Mouse (Mus musculus) liver, embryonic 14.5 days (tissue): ENCODE data around the gene Cd300c2. TPM values are rescaled to one million over a fixed set of nuclear protein-coding genes. Genes with fewer than 3 reads are reported as not detected.

Source experiments
- ATAC-seq: fragments of 200-750 bp; cut with Nextera tagmentation; 2 replicates; pipeline ENCODE4 v1.8.0; 2017; ENCODE audit warnings: moderate number of reproducible peaks, mild to moderate bottlenecking, moderate library complexity; ENCODE audit not compliant: insufficient read depth
- DNase-seq, 3 experiments: peaks; one replicate each; pipeline ENCODE4 v3.0.0-alpha.2; 2012 to 2013; ENCODE audit warnings: low read depth in 3 of 3, low spot score in 3 of 3
- H3K27ac ChIP-seq: fragments of 300-500 bp; sonication (generic); 2 replicates; pipeline ENCODE4 v1.5.1; 2014; ENCODE audit warnings: moderate library complexity, mild to moderate bottlenecking, control low read depth, inconsistent platforms
- H3K27me3 ChIP-seq: fragments of 300-500 bp; sonication (generic); 2 replicates; pipeline ENCODE4 v1.6.1; 2014; ENCODE audit warnings: mild to moderate bottlenecking, low read length, moderate library complexity; ENCODE audit not compliant: control insufficient read depth, insufficient read depth
- H3K36me3 ChIP-seq: fragments of 300-500 bp; sonication (generic); replicated peaks from 2 replicates; pipeline ENCODE4 v1.6.1; 2014; ENCODE audit warnings: low read depth; ENCODE audit not compliant: control insufficient read depth, insufficient read depth
- H3K4me1 ChIP-seq, 2 experiments: fragments of 200-500 bp in 1 of 2; fragments of 300-500 bp in 1 of 2; sonication (generic) in 1 of 2; replicated peaks; 2 replicates each; pipeline ENCODE4 v1.6.1; 2012 to 2014; ENCODE audit warnings: antibody characterized with exemption in 1 of 2, inconsistent platforms in 1 of 2, low read length in 1 of 2; ENCODE audit not compliant: control insufficient read depth in 2 of 2, insufficient read depth in 2 of 2
- H3K4me2 ChIP-seq: fragments of 300-500 bp; sonication (generic); 2 replicates; pipeline ENCODE4 v1.6.1; 2014; ENCODE audit warnings: low read depth, mild to moderate bottlenecking, control low read depth, moderate library complexity
- H3K4me3 ChIP-seq, 2 experiments: fragments of 200-500 bp in 1 of 2; fragments of 300-500 bp in 1 of 2; sonication (generic) in 1 of 2; 2 replicates each; pipeline ENCODE4 v1.5.1; 2012 to 2014; ENCODE audit warnings: low read depth in 2 of 2, low read length in 2 of 2, mild to moderate bottlenecking in 2 of 2, control low read depth in 1 of 2, inconsistent platforms in 1 of 2, moderate library complexity in 1 of 2; ENCODE audit not compliant: insufficient read depth in 1 of 2
- H3K9ac ChIP-seq: fragments of 300-500 bp; sonication (generic); replicated peaks from 2 replicates; pipeline ENCODE4 v1.6.1; 2014; ENCODE audit warnings: mild to moderate bottlenecking, control low read depth, moderate library complexity
- H3K9me3 ChIP-seq: fragments of 300-500 bp; sonication (generic); 2 replicates; pipeline ENCODE4 v1.6.1; 2016; ENCODE audit warnings: low read length, mixed read lengths; ENCODE audit not compliant: control insufficient read depth
- CTCF ChIP-seq: IDR thresholded peaks from 2 replicates; pipeline ENCODE4 v1.5.1; 2016; ENCODE audit warnings: antibody characterized with exemption, low read depth, control low read depth
- EP300 ChIP-seq: IDR thresholded peaks from 2 replicates; pipeline ENCODE4 v1.6.1; 2016; ENCODE audit warnings: antibody characterized with exemption, low read depth
- WGBS: fragments of 180-500 bp; shearing (Covaris S2); extraction: QIAGEN DNeasy Blood & Tissue Kit; methylation state at CpG from one replicate; pipeline ENCODE4 v1.1.7; 2014; ENCODE audit not compliant: insufficient replicate concordance; 5-methylcytosine and 5-hydroxymethylcytosine counted together
- polyA plus RNA-seq, 2 experiments: library from polyadenylated mRNA; depleted of rRNA in 1 of 2; stranded (reverse) in 1 of 2; unstranded in 1 of 2; fragments of >200 nt; fragmentation: Nextera tagmentation in 1 of 2; extraction: Ambion mirVana in 1 of 2; gene quantifications; 2 replicates each; pipeline versions ENCODE4 v1.2.1 to v1.2.3; 2012 to 2014

Cd300c2 gene
- polyA plus RNA-seq, 2 experiments, result 4.8 to 7.6 TPM

DNA sequence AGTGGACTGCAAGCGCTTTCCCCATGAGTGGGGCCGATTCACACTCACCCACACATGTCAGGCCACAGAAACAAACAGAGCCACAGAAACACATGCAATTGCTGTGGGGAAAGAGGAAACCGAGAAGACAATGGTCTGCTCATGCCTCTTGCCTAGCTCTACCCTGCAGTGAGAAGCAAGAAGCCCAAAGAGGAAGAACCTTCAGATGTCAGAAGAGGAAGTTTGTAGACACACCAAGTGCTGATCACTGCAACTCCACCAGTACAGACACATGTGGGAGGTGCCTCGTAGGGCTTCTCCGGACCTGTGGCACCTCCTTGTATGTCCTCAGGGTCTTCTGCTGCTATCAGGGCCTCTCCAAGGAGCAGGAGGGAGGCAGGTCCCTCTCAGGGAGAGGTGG lies 2.4 kb upstream of the Cd300c2 start:
- WGBS, result 22% methylated on average over 5 of the region's 5 CpGs
- TF ChIP-seq CTCF (no peak), EP300 (no peak)
- H3K27ac ChIP-seq, result no peak overlapping the region
- no peaks in the 10 kb centered on the region for H3K36me3 ChIP-seq
- no peak overlapping the region for H3K9ac ChIP-seq
- H3K4me1 ChIP-seq, result no peaks in the 10 kb centered on the region
- ATAC-seq (no peak), DNase-seq (no peak)
- no peaks in the 10 kb centered on the region for H3K9me3 ChIP-seq
- no peak overlapping the region for H3K4me2 ChIP-seq
- H3K27me3 ChIP-seq, result no peaks in the 10 kb centered on the region
- no peak overlapping the region for H3K4me3 ChIP-seq

- Histone ChIP-seq H3K27me3 (no peaks in the 10 kb centered on the region), H3K9me3 (no peaks in the 10 kb centered on the region), H3K4me2 (no peak within 1 kb of the TSS), H3K4me3 (no peak within 1 kb of the TSS), H3K4me1 (no peaks in the 10 kb centered on the region), H3K9ac (no peak within 1 kb of the TSS), H3K36me3 (no peaks in the 10 kb centered on the region), H3K27ac (no peak within 1 kb of the TSS)
- 22% methylated on average over 4 of the region's 4 CpGs for WGBS
- ATAC-seq (no peak), DNase-seq (no peak)
- no peak for TF ChIP-seq EP300
- TF ChIP-seq CTCF, result no peak
Observed at GRCm38 (mm10) chr11:114989793-114990192, 11.9 kb downstream of the Cd300c2 start, which contains the start of gene Cd300ld. TSS of gene Cd300ld (minus strand) at chr11:114989922.

- no peak overlapping the region for H3K9ac ChIP-seq
- no peaks in the 10 kb centered on the region for H3K27me3 ChIP-seq
- TF ChIP-seq CTCF (no peak), EP300 (no peak)
- H3K4me3 ChIP-seq, result no peak overlapping the region
- ATAC-seq (no peak), DNase-seq (no peak)
- no peaks in the 10 kb centered on the region for H3K4me1 ChIP-seq
- H3K36me3 ChIP-seq, result no peaks in the 10 kb centered on the region
- H3K4me2 ChIP-seq, result no peak overlapping the region
- H3K27ac ChIP-seq, result no peak overlapping the region
- no peaks in the 10 kb centered on the region; the same call in 1 of the 2 replicates for H3K9me3 ChIP-seq
- WGBS, result 42% methylated on average over 4 of the region's 4 CpGs
Observed at GRCm38 (mm10) chr11:114981866-114982265, 19.8 kb downstream of the Cd300c2 start.

GRCm38 (mm10) chr11:114972726-114973125 lies 29.0 kb downstream of the Cd300c2 start:
- ATAC-seq (no peak), DNase-seq (no peak)
- no peaks in the 10 kb centered on the region for H3K4me1 ChIP-seq
- H3K4me3 ChIP-seq, result no peak overlapping the region
- H3K27ac ChIP-seq, result no peak overlapping the region
- H3K27me3 ChIP-seq, result no peaks in the 10 kb centered on the region
- 70% methylated on average over 10 of the region's 10 CpGs for WGBS
- no peak overlapping the region for H3K4me2 ChIP-seq
- H3K36me3 ChIP-seq, result no peaks in the 10 kb centered on the region
- TF ChIP-seq EP300 (no peak), CTCF (no peak)
- H3K9me3 ChIP-seq, result no peaks in the 10 kb centered on the region; the same call in 1 of the 2 replicates
- no peak overlapping the region for H3K9ac ChIP-seq

- ATAC-seq (no peak), DNase-seq (no peak)
- Histone ChIP-seq H3K27me3 (no peaks in the 10 kb centered on the region), H3K4me2 (no peak within 1 kb of the TSS), H3K9me3 (no peaks in the 10 kb centered on the region; the same call in 1 of the 2 replicates), H3K27ac (no peak within 1 kb of the TSS), H3K4me3 (no peak within 1 kb of the TSS), H3K9ac (no peak within 1 kb of the TSS), H3K4me1 (no peaks in the 10 kb centered on the region), H3K36me3 (no peaks in the 10 kb centered on the region)
- TF ChIP-seq EP300, result no peak
- no peak for TF ChIP-seq CTCF
- WGBS, result 51% methylated on average over 9 of the region's 9 CpGs
Observed at GRCm38 (mm10) chr11:114968752-114969207, 32.9 kb downstream of the Cd300c2 start, which contains the start of gene Cd300c. TSS of gene Cd300c (minus strand) at chr11:114969157.
